Mouse (Mus musculus) erythroblast, adult 5-6 weeks (primary cell): ENCODE results near the gene Plb1. TPM values are rescaled to one million over a fixed set of nuclear protein-coding genes. Genes with fewer than 3 reads are reported as not detected.

Source experiments
- ATAC-seq: replicated peaks from 2 replicates; pipeline ENCODE4 v1.8.0; 2016; ENCODE audit warnings: moderate number of reproducible peaks, mild to moderate bottlenecking, moderate TSS enrichment, inconsistent platforms; ENCODE audit not compliant: poor library complexity, low FRiP score, severe bottlenecking
- total RNA-seq, 2 experiments: library from RNA; stranded (forward) in 1 of 2; stranded (reverse) in 1 of 2; fragments of 150-400 nt in 1 of 2; fragments of 200-764, 138-1000 nt in 1 of 2; gene quantifications; 2 replicates each; pipeline versions ENCODE4 v1.2.3 to v1.2.4; 2015 to 2017; ENCODE audit warnings: low replicate concordance in 2 of 2

Gene Plb1
- total RNA-seq, 2 experiments from 2014 or later = not detected

DNA sequence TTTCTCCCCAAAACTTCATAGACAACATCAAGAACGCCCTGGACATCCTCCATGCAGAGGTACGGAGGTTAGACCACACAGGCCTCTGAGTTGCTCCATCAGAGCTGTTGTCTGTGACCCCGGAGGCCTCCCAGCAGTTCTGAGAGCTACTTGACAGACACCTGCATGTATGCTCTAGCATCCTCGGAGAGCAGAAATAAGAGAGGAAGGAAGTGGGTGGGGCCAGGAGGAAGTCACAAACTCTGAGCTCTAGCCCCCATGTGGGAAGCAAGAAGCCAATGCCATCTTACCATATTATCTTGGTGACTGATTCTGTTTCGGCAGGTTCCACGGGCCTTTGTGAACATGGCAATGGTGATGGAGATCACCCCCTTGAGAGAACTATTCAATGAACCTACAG, 81.2 kb downstream of the Plb1 start:
- ATAC-seq = no peak

DNA sequence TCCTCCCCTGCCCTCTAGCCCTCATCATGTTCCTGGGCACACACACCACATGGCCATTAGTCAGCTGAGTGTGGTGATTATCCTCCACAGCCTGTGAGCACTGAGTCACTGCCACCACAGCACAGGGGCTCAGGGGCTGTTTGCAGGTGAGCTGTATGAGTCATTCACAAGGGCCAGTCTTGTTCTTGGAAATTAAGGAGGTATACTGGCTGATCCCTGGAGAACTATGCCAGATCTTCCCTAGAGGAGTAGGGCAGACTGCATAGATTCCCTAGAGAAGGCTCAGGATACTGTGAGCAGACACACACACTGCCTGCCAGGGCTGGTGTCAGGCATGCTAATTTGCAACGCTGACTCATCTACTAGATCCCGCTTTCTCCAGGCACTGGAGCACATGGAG, 82.2 kb downstream of the Plb1 start:
- no peak for ATAC-seq

DNA sequence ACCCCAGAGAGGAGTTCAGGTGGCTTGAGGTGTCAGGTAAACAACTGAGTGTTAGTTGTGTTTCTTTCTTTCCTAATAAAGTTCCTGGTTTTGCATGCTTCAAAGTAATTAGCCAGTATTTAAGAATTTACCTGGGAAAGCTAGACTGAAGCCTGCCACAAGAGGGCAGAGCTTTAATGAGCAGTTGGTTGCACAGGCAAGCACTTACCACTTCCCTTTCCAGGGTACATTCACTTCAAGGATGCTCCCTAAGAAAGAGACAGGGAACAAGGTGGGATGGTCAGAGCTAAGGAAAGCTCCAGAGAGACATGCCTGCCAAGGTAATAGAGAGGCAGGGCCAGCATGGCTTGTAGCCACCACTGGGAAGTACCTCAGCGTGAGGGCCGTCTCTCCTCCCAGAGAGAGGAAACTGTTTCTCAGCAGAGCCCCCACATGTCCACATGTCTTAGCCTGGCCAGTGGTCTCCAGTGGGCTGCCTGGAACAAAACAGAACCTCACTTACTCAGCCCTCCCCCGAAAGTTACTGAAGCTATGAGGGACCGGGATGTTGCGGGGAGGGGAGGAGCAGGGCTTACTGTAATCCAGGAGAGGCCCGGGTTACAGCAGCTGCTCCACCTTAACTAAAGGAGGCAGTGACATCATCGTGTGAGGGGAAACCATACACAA, 89.8 kb downstream of the Plb1 start:
- no peak for ATAC-seq

DNA sequence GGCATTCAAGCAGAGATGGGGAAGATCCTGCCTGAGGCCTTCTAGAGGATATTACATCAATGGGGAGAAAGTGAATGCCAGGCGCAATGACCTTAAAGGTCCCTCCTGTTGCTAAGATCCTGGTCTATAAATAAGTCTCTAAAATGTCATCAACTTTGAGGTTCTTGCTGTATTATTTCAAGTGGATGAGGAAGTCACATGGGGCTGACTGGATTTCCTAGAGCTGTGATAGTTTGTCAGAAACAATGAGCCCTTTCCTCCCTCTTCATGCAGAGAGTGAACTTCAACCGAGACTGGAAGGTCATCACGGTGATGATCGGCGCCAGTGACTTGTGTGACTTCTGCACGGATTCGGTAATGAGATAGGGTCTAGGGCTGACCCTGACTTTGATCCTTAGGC, 95.6 kb downstream of the Plb1 start:
- no peak for ATAC-seq

- no peak for ATAC-seq
Measured at GRCm38 (mm10) chr5:32332591-32332990, 100.1 kb downstream of the Plb1 start.

- no peak for ATAC-seq
Measured at GRCm38 (mm10) chr5:32335172-32335571, 102.7 kb downstream of the Plb1 start.

DNA sequence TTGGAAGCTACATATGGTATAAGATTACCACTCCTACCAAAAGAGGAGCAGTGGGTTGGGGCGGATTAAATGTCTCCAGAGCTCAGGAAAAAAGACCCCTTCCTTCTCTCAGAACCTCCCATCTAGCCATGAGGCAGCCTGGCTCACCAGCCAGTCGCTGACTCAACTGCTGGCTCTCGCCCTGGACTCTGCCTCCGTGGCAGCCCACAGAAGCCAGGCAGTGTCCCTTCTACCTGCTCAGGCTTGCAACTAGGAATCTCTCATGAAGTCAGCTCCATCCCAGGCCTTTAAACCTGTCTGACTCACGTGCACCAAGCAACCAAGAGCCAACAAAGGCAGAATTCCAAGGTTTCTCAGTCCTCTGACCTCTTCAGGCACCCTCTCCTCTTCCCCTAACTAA, 103.6 kb downstream of the Plb1 start:
- no peak for ATAC-seq

GRCm38 (mm10) chr5:32337336-32337735, 104.8 kb downstream of the Plb1 start:
- no peak for ATAC-seq

GRCm38 (mm10) chr5:32338339-32338738, 105.8 kb downstream of the Plb1 start:
- ATAC-seq = no peak

DNA sequence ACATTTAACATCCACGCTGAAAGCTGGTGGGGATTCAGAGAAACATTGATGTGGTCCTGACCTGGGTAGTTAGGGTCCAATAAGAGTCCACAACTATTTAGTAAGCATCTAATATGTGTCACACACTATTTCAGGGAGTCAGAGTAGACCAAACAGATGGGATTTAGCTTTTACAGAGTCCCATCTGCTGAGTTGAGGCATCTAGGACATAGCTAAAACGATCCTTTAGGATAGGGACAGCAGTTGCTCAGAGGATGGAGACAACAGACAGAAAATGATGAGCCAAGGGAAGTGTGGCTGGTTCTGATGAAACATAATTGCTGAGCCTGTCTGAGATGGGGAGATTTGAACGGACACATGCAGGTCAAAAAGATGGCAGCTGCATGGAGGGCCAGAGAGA, 106.3 kb downstream of the Plb1 start:
- no peak for ATAC-seq

DNA sequence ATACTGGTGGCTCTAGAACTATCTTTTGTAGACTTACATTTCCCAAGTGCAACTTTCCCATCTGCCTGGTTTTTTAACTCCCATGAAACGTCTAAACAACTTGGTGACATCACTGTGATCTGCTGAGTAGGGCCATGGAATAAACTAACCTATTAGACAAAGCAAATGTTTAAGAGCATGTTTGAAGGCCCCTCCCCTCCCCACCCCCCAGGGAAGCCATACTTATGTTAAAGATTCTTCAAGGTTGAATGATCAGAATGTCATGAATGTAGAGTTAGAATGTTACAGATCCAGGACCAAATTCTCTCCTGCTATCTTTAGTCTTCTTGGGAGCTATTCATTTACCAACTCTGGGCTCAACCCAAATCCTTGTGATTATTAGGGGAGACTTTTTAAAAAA, 107.7 kb downstream of the Plb1 start:
- no peak for ATAC-seq

GRCm38 (mm10) chr5:32342711-32343285, 110.3 kb downstream of the Plb1 start:
- ATAC-seq = no peak

GRCm38 (mm10) chr5:32346025-32346912, 113.8 kb downstream of the Plb1 start:
- ATAC-seq = no peak

GRCm38 (mm10) chr5:32349718-32350117, 117.2 kb downstream of the Plb1 start:
- ATAC-seq = no peak

GRCm38 (mm10) chr5:32350551-32351256, 118.2 kb downstream of the Plb1 start:
- ATAC-seq = no peak

DNA sequence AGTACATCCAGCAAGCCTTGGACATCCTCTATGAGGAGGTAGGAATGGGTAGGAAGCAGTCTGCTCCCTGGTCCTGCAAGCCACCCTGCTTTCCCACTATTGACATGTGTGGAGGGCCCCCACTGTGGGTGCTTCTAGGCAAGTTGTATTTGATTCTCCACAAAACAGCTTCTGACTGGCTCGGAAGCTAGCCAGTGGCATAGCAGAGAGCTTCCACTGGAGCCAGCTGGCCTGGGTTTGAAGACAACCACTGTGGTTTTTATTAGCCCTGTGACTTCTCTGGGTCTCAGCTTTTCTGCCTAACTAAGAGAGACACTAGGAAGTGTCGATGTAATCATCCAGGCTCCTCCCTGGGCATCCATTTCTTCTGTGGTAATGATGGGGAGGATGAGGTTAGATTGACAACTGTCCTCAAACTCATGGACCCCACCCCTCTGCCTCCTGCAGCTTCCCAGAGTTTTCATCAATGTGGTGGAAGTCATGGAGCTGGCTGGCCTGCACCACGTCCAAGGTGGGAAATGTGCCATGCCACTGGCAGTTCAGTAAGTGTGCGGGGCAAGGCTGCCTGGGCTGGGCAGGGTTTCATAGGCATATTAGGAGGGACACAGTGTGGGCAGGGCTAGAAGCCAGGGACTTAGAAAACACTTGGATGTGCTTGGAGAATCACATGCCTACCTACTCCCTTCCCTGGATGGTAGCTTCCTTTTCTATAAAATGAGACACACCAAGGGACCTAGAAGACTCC, 119.4 kb downstream of the Plb1 start:
- no peak for ATAC-seq

- ATAC-seq = no peak
Measured at GRCm38 (mm10) chr5:32352845-32353244, 120.3 kb downstream of the Plb1 start.

DNA sequence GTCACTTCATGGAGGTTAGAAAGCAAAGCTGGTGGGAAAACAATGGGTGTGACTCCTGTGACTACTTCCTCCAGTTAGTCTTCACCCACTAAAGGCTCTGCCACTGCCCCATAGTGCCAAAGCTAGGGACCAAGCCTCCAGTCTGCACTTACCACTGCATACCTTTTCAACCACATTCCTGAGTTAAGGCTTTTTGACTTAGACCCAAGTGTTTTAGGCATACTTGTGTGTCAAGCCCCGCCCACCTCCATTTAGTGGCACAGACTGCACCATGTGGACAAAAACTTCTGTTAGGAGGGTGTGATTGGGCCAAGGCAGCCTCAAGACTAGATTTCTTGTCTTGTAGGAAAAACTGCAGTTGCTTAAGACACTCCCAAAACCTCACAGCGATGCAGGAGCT, 120.8 kb downstream of the Plb1 start:
- ATAC-seq = no peak

- no peak for ATAC-seq
Measured at GRCm38 (mm10) chr5:32360511-32360910, 128.0 kb downstream of the Plb1 start.
